Mouse (Mus musculus) adrenal gland, adult (tissue): ENCODE results near the gene Tjp1.

Experiments used
- DNase-seq, 2 experiments: peaks; one replicate each; pipeline ENCODE4 v3.0.0; 2022 to 2023; ENCODE audit warnings: low spot score in 1 of 2; ENCODE audit not compliant: inconsistent age in 2 of 2

Tjp1 gene

DNA sequence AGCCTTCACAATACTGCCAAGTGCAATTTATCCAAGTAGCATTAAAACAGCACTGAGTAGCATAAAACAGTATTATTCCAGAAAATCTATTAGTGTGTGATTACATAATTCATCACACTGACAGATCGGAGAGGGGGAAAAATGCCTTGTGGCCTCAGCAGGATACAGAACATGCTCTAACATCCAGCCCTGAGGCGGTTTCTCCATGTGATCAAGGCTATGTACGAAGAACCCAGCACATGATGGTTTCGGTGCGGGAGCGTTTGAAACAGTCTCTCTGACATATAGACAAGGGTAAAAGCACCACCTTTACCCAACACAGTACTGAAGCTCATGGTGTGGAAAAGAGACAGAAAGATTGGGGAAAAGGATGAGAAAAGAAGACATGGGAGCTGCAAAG is 38.4 kb downstream of the Tjp1 start:
- DNase-seq = no peak

DNA sequence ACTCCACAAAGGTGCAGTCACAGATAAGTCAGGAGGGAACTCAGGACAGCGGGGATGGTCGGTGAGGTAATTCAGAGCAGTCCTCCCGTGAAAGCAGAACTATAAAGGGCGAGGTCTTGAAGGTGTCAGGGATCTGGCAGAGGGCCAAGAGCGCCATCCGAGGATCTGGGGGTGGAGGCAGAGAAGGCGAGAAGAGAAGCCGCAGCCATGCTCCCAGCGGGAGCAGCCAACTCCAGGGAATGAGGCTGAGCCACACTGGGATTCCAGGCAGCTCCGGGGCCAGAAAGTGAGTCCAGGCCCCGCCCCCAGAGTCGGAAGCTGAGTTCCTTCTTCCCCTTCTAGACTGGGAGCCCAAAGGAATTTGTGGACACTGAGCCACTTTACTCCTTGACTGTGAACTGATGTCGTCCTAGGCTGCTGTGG is 41.3 kb downstream of the Tjp1 start:
- DNase-seq = peak; percentile 39 to 67

- no peak for DNase-seq
Measured at GRCm38 (mm10) chr7:65484170-65484778, 43.3 kb downstream of the Tjp1 start.

- no peak for DNase-seq
Measured at GRCm38 (mm10) chr7:65482216-65482615, 45.4 kb downstream of the Tjp1 start.

DNA sequence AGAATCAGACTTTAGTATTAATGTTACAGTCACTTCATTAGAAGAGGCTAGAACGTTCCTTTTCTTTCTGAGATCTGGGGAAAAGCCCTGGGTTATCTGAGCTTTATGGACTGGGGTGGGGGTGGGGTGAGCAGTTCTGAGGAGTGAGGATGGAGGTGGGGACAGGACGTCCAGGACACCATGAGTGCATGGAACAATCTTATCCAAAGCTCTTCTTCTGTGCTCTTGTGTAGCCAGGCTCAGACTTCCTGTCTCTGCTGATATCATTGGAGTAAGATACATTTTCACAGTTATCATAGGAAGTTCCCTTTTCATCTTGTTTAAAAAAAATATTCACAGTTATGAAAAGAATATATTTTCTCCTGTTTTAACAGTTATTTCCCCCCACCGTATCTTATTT is 55.5 kb downstream of the Tjp1 start:
- no peak for DNase-seq

DNA sequence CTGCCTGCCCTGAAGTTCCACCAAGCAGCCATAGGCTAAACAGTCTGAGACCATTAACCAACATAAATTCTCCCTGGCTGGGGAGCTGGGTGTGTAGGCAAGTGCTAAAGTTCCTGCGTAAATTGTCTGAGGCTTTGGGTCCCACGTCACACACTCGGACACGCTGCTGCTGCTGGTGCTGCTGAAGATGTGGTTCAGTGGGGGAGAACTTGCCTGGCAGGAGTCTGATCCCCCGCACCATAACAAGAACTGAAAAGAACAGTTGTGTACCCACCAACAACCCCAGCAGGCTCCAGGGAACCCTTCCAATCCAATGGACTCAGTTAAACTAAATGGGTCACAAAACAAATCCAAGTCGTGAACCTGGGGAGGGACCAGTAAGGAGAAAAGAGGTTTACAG is 56.2 kb downstream of the Tjp1 start:
- no peak for DNase-seq

- DNase-seq = no peak
Measured at GRCm38 (mm10) chr7:65470214-65470613, 57.4 kb downstream of the Tjp1 start.

- DNase-seq = peak; percentile 61 to 78
Measured at GRCm38 (mm10) chr7:65469666-65470065, 57.9 kb downstream of the Tjp1 start.

- peak; percentile 72 to 88 for DNase-seq
Measured at GRCm38 (mm10) chr7:65468191-65468590, 59.4 kb downstream of the Tjp1 start.

DNA sequence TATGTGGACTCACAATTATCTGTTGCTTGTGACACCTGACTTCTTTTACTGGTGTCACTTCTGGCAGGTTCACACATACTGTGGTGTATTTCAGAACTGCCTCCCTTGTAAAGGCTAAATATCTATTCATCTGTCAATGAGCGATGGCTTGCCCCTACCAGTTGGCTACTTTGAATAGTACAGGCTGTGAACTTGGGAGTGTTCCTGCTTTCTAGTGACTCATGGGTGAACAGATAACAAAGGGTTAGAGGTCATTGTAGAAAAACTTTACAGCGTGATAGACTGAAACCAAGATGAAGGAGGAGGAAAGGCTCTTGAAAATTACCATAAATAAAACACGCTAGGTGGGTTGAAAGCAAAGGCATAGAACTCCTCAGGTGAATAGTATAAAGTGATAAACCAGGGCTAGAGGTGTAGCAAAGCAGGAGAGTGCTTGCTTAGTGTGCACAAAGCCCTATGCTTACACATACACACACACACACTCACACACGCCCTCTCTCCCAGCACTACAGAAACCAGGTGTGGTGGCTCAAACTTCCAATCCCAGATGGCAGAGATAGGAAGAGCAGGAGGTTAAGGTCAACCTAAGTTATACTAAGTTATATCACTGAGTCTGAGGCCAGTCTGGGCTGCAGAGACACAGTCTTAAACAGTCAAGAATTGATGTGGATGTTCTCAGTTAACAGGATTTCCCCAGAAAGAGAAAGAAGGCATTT is 60.1 kb downstream of the Tjp1 start:
- DNase-seq = peak; percentile 57 to 78

- DNase-seq = no peak
Measured at GRCm38 (mm10) chr7:65466137-65466536, 61.4 kb downstream of the Tjp1 start.

DNA sequence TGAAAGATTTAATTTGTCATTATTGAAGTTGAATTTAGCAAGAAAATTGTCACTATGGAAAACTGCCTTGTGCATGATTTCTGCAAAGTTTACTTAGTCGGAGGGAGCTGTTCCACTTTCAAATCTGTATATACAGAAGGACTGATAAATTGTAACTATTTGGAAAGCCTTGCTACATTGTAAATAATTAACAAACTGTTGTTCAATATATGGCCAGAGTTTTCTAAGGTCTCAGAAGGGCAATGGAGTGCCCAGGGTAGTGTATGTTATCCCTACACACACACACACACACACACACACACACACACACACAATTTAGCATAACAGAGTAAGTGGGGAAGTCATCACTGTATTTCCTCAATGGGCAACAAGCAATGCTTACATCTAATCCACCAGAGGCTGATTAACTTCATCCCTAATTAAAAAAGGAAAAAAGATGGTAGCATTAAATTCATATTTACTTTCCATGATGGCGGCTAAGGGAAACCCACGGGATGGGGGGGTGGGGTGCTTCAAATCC is 63.0 kb downstream of the Tjp1 start:
- no peak for DNase-seq

GRCm38 (mm10) chr7:65463438-65463837 is 64.1 kb downstream of the Tjp1 start:
- no peak for DNase-seq

DNA sequence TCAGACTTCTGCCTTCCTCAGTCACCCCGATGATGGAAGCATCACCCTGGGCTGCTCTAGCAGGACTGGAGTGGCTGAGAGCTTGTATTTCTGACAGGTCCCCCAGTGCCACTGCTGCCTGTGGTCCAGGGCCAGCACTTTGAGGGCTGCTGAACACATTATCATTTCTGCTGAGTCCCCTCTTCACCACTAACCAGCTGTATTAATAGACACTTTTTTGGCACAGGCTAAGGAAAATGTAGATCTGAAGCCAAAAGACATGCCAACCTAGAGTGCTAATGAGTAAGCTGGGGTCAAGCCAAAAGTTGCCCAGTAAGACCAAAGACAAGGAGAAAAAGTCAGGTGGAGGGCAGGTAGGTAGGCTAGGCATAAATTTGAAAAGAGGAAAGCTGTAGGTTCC is 66.2 kb downstream of the Tjp1 start:
- DNase-seq = no peak

DNA sequence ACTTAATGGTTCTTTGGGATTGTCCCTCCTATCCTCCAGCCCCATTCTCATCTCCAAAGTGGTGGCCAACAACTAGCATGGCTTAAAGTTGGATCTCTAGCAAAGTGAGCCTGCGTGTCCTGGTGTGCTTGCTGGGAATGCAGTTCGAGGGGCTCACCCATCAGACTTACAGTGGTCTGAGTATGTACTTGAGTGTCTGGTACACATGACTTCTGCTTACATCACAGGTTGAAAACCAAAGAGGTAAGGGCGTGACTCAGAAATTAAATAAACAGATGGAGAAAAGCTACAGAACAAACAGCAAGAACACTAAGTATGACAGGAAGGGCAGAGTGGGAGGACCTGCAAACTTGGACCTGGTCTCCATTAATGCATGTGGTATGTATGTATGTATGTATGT is 67.4 kb downstream of the Tjp1 start:
- DNase-seq = no peak

GRCm38 (mm10) chr7:65456031-65456430 is 71.5 kb downstream of the Tjp1 start:
- peak in 1 of 2 experiments; percentile 70 for DNase-seq

GRCm38 (mm10) chr7:65455208-65455607 is 72.4 kb downstream of the Tjp1 start:
- peak in 1 of 2 experiments; percentile 26 for DNase-seq

DNA sequence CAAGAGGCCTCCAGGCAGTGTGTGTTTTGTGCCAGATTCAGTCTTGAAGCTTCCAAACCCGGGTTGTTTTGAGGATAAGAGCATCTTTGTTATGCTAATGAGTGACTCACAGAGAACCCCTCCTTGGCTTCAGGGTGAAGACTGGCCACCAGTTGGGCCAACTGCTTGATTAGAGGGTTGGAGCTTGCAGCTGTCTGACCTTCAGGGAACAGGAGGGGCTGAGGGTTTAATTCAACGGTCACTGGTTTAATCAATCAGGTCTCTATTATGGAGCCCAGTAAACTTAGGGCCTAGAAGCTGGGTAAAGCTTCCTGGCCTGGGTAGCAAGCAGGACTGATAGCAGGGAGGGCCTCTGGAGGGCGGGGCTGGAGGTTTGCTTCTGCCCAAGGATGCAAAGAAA is 73.3 kb downstream of the Tjp1 start:
- DNase-seq = no peak

GRCm38 (mm10) chr7:65452246-65452645 is 75.3 kb downstream of the Tjp1 start:
- peak in 1 of 2 experiments; percentile 56 for DNase-seq

- no peak for DNase-seq
Measured at GRCm38 (mm10) chr7:65450158-65450557, 77.4 kb downstream of the Tjp1 start.

DNA sequence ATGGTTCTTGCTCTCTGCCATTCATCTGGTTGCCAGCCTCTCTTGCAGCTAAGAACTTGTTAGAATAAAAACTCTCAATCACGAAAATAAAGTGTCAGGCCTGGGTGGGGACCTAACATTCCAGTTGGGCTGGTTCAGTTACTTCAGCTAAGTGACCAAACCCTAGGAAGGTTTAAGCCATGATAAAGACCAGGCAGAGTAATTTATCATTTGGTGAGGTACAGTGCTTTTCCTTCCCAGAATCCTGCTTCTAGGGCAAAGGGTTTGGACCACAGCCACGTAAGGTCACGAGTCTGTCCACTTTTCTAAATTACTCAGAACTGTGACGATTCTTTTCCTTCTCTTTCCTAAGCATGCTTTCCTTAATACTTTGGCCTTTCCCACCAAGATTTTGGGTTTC is 86.1 kb downstream of the Tjp1 start:
- peak; percentile 19 to 83 for DNase-seq

GRCm38 (mm10) chr7:65439518-65439917 is 88.1 kb downstream of the Tjp1 start:
- DNase-seq = no peak

DNA sequence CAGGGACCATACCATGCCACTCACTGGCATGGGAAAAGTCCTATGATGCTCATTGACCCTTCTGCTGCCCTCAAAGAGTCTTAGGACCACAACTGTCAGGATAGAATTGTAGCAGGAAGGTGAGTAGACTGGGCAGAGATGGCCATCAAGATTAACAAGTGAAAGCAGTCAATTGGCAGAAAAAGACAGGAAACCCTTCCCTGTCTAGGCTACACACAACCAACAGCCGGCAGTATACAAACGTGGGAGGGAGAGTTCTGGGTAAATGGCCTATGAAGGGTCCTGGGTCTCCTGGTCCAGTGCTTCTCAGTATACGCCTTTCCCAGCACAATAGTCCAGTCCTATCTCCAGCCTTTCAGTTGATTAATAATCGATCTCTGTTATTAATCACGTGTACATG is 89.4 kb downstream of the Tjp1 start:
- no peak for DNase-seq
